Mouse (Mus musculus) common myeloid progenitor, adult 5-6 weeks (primary cell): ENCODE data around the gene Fancc. TPM values are rescaled to one million over a fixed set of nuclear protein-coding genes. Genes with fewer than 3 reads are reported as not detected.
"Not testable (repeated sequence)": the region's sequence is repeated elsewhere in the genome, so short reads cannot be mapped to it uniquely, and the experiment has no call there.

Experiments
- ATAC-seq: replicated peaks from 2 replicates; pipeline ENCODE4 v1.8.0; 2016; ENCODE audit warnings: low read depth, mild to moderate bottlenecking, moderate TSS enrichment, inconsistent platforms; ENCODE audit not compliant: poor library complexity, severe bottlenecking
- total RNA-seq: library from RNA; stranded (forward); fragments of 200-1000, 187-1606 nt; gene quantifications from 2 replicates; pipeline ENCODE4 v1.2.3, GENCODE M21; 2017

Fancc gene
- total RNA-seq, 1 experiment from 2014 or later: 19.0 TPM

GRCm38 (mm10) chr13:63324978-63325848, 171.9 kb downstream of the Fancc start:
- ATAC-seq: peak; percentile 84

- ATAC-seq: no peak
Observed at GRCm38 (mm10) chr13:63324311-63324710, 172.8 kb downstream of the Fancc start.

- ATAC-seq: no peak
Observed at GRCm38 (mm10) chr13:63323286-63324075, 173.6 kb downstream of the Fancc start.

GRCm38 (mm10) chr13:63322756-63323155, 174.3 kb downstream of the Fancc start:
- ATAC-seq: no peak

GRCm38 (mm10) chr13:63321689-63322088, 175.4 kb downstream of the Fancc start:
- no peak for ATAC-seq

GRCm38 (mm10) chr13:63319814-63320213, 177.3 kb downstream of the Fancc start:
- ATAC-seq: no peak

- no peak for ATAC-seq
Observed at GRCm38 (mm10) chr13:63317681-63318104, 179.4 kb downstream of the Fancc start.

- no peak for ATAC-seq
Observed at GRCm38 (mm10) chr13:63316407-63316806, 180.7 kb downstream of the Fancc start.

- ATAC-seq: no peak
Observed at GRCm38 (mm10) chr13:63315777-63316176, 181.3 kb downstream of the Fancc start.

GRCm38 (mm10) chr13:63315111-63315510, 182.0 kb downstream of the Fancc start:
- not testable (repeated sequence) for ATAC-seq

- ATAC-seq: peak; percentile 53; the same call in 1 of the 2 replicates
Observed at GRCm38 (mm10) chr13:63314608-63314920, 182.5 kb downstream of the Fancc start.

GRCm38 (mm10) chr13:63313748-63314607, 183.1 kb downstream of the Fancc start:
- ATAC-seq: peak; percentile 42

GRCm38 (mm10) chr13:63313247-63313646, 183.8 kb downstream of the Fancc start:
- no peak for ATAC-seq

- no peak for ATAC-seq
Observed at GRCm38 (mm10) chr13:63311156-63311555, 185.9 kb downstream of the Fancc start.

- ATAC-seq: no peak
Observed at GRCm38 (mm10) chr13:63309563-63309962, 187.5 kb downstream of the Fancc start.

- ATAC-seq: no peak
Observed at GRCm38 (mm10) chr13:63306768-63307167, 190.3 kb downstream of the Fancc start.

- no peak for ATAC-seq
Observed at GRCm38 (mm10) chr13:63305160-63306011, 191.7 kb downstream of the Fancc start.

GRCm38 (mm10) chr13:63304799-63305159, 192.3 kb downstream of the Fancc start:
- ATAC-seq: no peak

GRCm38 (mm10) chr13:63304124-63304792, 192.8 kb downstream of the Fancc start:
- no peak for ATAC-seq
